Mouse (Mus musculus): Measurements from ENCODE around the gene Tpx2.

Tpx2 gene

DNA sequence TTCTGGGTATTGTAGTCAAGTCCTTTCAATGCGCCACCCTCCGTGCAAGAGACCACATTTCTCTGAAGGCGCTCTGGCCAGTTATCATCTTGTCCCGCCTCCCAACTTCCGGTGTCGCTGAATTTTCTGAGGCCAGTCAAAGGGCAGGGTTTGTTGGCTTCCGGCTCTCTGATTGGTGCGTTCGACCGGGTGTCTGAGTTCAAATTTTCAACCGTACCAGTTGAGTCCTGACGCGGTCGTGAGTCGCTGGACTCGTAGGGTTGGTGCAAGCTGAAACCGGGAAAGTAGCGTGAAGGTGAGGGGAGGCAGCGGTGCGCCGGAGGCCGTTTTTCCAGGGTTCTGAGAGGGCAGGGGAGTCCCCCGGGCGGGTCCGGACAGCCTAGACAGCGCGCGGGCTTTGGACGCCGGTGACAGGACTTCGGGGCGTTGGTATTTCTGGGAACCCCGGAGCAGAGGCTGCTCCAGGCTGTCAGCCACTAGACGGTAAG is at the start of gene Tpx2:
Tpx2 (plus strand) TSS at position 150 of the 488 bp plus-strand sequence.
- DNase-seq, result peak; percentile 98 to 99

DNA sequence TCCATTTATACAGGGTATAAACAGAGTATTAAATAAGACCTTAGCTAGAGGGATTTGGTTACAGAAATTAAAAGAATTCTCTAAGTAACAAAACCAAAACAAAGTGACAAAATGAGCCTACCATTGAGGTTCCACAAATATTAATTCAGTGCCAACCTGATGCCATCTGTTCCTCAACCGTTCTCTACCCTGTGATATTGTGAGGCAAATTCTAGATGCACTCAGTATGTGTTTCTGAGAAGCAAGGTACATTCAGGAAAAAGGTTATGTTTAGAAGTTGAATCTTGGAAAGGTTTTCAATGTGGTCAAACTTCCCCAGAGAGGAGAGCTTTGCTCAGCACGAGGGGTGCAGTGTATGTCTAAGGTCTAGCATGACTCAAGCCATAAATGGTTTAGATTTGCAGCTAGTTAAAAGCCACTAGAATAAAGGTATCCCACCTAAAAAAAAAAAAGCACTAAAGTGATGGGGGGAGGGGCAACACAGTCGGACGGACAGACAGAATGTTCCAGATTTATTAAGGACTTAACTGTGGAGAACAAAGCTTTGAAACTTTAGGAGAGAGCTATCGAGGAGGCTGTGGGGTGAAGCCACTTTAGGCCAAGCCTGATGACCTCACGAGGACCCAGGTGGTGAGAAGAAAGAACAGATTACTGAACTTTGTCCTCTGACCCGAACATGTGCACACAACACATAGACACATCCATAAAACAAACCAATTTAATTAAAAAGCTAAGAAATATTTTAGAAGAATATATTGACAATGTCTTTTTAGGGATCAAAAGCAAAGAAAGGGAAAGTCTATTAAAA is 47.6 kb upstream of the Tpx2 start:
- DNase-seq, result no peak

DNA sequence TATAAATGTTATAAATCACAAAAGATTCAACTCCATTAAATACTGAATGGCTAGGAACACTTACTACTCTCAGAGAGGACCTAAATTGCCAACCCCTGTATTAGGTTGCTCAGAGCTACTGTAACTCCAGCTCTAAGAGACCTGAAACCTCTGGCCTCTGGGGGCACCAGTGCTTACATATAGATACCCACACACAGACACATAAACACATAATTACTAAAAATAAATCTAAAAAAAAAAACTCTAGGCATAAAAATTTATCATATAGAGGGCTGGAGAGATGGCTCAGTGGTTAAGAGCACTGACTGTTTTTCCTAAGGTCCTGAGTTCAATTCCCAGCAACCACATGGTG is 47.0 kb upstream of the Tpx2 start:
- no peak for DNase-seq

DNA sequence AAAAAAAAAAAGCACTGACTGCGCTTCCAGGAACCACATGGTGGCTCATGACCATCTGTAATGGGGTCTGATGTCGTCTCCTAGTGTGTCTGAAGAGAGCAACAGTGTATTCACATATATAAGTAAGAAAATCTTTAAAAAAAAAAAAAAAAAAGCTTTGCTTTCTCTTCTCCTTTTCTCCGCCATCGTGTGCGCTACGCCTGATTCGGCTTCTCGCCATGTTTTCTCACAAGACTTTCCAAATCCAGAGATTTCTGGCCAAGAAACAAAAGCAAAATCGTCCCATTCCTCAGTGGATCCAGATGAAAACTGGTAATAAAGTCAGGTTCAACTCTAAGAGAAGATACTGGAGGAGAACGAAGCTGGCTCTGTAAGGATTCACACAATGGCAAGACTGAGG is 45.5 kb upstream of the Tpx2 start:
- DNase-seq, result no peak

DNA sequence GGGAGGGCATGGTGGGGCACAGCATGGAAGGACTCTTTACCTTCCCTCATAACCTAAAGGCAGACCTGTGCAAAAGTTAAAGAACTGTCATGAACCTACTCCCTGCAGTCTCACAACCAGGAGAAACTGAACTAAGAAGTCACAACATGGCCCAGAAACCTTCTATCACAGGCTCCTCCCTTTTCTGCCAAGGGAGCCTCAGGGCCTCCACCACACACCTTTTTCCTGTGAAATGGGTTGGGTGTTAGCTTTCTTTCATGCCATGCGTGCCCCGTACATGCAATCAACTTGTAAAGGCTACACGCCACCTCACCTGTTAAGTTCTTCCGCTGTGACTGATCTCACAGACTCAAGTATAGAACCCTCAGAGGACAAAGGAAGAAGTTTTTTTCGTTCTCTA is 44.7 kb upstream of the Tpx2 start:
- no peak for DNase-seq

DNA sequence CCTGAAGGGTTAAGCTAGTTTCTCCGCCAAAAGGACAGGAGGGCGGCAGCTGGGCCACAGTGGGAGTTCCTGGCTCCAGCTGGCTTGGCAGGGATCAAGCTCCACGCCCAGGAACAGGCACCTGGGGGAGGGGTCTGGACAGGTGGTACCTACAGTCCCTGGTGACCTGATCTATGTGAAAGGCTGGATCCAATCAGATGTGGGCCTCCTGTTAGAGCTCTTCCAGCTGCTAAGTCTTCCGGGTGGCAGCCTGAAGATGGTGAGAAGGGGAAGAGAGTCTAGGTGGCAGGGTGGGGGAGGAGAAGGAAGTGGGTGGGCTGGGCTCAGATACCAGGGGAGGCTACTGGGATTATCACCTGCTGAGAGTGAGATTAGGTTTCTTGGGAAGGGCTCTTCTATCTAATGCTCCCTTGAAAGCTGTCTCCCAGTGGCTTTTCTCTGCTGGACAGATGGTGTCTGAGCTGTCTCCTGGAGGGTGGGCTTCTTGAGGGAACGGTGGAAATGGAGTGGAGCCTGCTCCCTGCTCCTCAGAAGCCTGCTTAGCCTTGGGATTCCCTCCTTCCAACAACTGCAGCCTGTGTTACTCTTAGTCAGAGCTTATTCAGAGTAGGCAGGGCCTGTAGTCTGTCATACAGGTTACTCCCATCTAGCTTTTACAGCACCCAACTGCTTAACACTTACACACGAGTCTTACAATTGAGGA is 43.2 kb upstream of the Tpx2 start:
- peak in 1 of 2 experiments; percentile 64 for DNase-seq

DNA sequence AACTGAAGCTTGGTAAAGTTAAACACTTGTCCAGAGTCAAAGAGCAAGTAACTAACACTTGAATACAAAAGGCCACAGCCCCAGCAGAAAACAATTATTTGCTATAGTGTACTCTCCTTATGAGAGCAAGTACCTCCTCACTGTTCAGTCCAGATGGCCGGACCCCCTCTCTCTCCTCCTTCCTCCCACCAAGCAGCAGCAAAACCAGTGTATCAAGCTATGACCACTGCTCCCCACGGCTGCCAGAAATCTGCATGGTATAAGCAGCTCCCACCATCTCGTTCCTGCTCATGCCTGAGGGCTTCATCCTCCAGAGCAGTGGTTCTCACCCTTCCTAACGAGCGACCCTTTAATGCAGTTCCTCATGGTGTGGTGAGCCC is 42.7 kb upstream of the Tpx2 start:
- no peak for DNase-seq

DNA sequence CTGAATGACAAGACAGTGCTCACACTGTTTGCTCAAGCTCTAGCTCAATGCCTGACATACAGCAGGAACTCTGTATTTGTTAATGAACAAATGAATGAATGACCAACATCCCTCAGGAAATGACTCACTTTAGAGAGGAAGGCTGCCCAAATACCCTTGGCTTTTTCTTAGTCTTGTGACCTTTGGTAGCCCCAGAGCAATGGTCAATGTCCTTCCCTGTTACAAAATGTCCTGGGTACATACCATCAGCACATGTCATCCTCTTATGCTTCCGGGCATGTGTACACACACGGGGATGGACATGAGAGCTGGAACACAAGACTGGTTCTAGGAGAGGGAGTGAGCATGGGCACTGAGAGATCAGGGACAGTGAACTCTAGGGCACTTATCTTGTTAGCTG is 41.7 kb upstream of the Tpx2 start:
- peak; percentile 77 to 81 for DNase-seq

DNA sequence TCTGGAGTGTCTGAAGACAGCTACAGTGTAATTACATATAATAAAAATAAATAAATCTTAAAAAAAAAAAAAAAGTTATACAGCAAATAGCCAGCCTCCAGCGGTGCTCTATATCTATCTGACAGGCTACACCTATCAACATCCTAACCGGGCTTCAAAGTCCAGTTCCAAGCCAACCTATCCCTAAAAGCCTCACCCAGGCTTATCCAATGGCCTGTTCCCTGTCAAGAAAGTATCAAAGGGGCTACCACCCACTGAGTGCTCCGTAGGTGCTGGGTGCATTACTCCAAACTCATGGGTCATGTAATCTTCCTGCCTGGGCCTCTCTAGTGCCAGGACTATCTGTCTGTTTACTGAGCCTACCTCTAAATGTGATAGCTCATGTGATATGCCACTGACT is 39.6 kb upstream of the Tpx2 start:
- no peak for DNase-seq

DNA sequence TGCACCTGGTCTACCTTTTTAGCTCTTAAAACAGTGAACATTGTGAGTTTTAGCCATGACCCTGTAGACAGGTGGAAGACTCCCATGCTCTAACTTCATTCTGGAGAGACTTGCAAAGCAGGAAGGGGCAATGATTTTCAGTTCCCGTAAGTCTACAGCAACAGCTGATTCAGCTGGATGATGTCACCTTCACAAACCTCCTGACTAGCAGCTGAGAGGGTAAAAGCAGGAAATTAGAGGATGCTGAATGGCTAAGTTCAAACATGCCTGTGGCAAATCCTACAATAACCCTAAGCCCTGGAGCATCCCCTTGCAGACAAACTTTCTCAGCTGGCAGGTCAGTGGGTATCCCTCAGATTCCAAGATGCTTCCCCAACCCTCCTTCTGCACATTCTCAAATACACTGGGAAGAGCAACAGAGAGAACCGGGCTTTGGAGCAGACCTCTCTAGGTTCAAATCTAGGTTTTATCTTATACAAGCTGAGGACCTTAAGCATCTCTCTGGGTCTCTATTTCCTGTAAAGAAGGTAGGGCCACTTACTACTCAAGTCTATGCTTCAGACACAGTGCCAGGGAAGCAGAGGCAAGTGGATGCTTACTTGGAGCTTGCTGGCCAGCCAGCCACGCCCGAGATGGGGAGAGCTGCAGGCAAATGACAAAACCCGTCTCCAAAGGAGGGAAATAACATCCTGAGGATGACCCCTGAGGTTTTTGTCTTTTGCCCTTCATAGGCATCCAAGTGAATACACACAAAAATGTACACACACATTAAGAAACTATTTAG is 37.4 kb upstream of the Tpx2 start:
- DNase-seq, result peak in 1 of 2 experiments; percentile 39

GRCm38 (mm10) chr2:152811336-152812165 is 36.2 kb upstream of the Tpx2 start:
- no peak for DNase-seq

DNA sequence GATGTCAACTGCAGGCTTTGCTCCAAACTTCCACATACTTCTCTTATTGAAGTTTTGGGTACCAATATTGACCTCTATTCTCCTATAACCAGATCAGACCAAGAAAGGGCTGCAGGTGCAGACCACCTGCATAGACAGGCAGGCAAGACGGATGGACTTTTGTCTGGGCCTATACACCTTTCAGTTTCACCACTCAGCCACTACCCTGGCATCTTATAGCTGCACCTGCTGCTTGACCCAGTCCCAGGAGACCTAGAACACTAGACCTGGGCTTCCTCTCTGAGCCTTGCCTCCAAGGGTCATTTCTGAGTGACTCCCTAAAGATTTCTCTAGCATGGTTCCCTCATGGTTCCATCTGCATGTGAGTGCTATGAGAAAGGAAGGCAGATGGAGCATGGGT is 34.5 kb upstream of the Tpx2 start:
- no peak for DNase-seq

- peak; percentile 76 to 80 for DNase-seq
These were observed 33.4 kb upstream of the Tpx2 start for GRCm38 (mm10) chr2:152814213-152814874.

DNA sequence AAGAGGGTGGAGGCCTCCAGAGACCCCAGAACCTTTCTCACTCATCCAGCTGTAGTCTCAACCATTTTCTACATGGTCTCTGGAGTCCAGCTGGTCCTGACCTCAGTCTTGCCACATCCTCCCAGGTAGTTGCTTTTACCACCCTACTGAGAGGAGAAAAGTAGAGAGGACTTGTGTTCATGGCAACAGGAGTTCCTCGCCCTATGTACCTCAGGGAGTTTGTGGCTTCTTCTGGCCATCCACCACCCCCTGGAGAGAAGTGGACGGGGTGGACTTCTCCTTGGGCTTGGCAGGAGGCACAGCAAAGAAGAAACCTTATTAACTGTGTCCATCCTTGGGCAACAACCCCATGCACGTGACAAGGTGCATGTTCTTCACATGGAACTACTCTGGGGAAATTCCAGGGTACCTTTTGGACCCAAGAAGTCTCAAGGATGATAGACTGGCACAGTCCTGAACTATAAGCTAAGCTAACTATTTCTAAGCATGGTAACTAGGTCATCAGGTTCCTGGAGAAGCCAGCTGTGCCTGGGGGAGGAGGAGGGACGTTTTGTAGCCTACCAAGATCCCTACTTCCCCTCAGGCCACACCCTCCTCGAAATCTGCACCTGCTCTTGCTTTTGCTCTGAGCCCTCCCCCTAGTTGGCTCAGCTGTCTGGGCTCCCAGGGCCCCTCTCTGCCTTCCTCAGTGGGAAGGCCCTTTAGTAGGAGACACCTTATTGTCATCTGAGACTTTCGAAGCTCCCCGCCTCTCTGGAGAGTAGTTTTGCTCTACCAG is 31.7 kb upstream of the Tpx2 start:
- DNase-seq, result peak; percentile 83 to 88

DNA sequence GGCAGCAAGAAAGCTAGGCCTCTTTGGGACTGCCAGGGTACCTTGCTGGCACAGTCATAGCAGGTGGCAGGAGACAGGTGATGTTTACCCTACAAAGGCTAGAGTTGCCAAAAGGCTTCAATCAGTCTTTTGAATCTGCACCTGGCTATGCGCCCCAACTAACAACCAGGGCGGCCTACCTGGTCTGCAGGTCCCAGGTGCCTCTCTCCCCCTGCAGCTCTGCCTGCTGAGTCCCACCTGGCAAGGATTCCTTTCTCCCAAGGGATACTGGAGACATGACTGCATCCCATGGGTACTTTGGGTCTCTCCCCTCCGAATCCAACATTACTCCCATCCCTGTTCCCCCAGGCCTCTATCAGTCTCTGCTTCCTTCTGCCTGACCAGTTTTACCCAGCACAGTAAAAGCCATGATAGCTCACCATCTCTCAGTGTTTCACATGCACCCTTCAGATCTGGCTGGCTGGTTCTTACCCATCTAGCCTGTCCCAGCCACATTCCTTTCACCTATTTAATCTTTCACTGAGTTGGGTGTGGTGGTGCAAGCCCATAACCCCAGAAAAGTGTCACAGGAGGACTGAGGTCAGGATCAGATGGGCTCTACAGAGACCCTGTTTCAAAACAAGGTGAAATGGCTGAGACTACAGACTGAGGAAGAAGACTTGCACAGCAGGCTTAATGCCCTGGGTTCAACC is 31.0 kb upstream of the Tpx2 start:
- DNase-seq, result peak in 1 of 2 experiments; percentile 39

DNA sequence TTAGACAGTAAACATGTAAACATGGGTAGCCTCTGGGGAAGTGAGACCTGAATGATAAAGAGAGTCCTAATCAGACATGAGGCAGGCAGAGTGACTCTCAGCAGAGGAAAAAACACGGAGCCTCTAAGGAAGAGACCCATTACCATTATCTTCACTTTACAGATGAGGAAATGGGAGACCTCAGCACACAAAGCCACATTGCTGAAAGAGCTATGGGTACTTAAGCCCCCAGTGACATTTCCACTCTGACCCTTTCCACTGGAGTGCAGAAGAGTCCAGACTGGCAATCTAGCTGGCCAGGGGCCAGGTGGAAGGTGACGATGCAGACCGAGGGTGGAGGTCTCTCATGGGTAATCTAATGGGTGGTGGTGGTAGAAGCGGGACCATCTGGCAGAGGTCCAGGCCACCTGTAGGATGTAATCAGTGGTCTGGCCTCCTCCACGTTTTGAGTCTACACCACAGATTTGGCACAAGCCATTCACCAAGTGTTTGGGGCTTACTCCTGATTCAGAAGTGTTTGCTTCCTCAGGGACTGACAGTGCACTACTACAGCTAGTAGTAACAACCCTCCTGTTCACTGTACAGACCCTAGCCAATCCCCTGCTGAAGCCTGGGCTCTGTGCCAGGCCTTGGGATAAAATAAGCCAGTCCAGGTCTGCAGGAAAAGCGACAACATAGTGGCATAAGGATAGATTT is 30.0 kb upstream of the Tpx2 start:
- DNase-seq, result peak in 1 of 2 experiments; percentile 50

- DNase-seq, result peak in 1 of 2 experiments; percentile 66
These were observed 29.1 kb upstream of the Tpx2 start for GRCm38 (mm10) chr2:152818679-152819078.

DNA sequence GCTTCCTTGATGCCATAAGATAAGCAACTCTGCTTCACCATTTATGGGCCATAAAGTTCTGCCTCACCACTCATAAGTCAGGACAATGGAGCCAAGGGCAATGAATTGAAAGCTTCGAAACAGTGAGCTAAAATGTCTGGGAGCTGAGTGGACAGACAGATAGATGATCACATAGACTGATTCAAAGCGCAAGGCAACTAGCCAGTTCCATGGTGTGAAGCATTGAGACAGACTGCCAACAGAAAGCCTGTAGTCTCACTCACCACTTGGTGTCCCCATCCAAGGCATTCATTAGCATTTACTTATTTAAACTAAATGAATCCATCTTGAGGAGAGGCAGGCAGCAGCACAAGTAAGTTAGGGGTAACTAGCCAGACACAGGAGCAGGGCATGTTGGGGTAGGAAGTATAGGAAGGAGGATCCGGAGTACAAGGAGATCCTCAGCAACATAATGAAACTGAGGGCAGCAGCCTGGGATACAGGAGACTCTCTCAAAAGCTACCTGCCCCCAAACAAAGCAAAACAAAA is 28.6 kb upstream of the Tpx2 start:
- no peak for DNase-seq

GRCm38 (mm10) chr2:152819926-152820325 is 27.8 kb upstream of the Tpx2 start:
- DNase-seq, result no peak

DNA sequence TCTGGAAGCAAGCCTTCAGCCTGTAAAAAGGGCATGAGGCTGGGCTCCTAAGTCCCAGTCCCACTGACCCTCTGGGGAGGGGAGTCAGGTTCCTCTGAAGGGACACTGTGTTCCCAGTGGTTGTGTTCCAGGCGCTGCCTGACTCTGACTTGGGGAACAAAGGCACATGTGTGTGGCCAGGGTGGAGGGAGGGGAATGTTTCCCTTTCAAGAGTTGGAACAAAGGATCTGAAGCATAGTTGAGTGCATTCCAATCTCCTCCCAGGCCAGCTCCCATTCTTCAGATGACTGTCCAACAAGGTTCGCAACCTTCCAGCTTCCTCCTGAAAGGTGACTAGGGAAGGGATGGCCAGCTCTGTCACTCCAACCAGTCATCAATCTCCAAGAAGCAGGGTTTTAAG is 27.4 kb upstream of the Tpx2 start:
- peak; percentile 74 to 83 for DNase-seq
